Mouse (Mus musculus): ENCODE measurements around the gene 9530068E07Rik.
A peak's percentile ranks its signal among the peaks of the same experiment; 100 is the strongest.
"Not testable (repeated sequence)": the region's sequence is repeated elsewhere in the genome, so short reads cannot be mapped to it uniquely, and the experiment has no call there.

Gene 9530068E07Rik

GRCm38 (mm10) chr11:52395940-52396596 lies at the start of gene 9530068E07Rik:
TSS of gene 9530068E07Rik (plus strand) at chr11:52396428.
- peak; percentile 94 for DNase-seq (ENCODE audit: low read depth, low spot score)

GRCm38 (mm10) chr11:52346635-52347005 lies 49.6 kb upstream of the 9530068E07Rik start:
- DNase-seq (ENCODE audit: low read depth, low spot score) = no peak

- no peak for DNase-seq (ENCODE audit: low read depth, low spot score)
Observed at GRCm38 (mm10) chr11:52348156-52348555, 48.1 kb upstream of the 9530068E07Rik start.

GRCm38 (mm10) chr11:52348724-52349123 lies 47.5 kb upstream of the 9530068E07Rik start:
- peak; percentile 54 for DNase-seq (ENCODE audit: low read depth, low spot score)

GRCm38 (mm10) chr11:52350924-52351323 lies 45.3 kb upstream of the 9530068E07Rik start:
- DNase-seq (ENCODE audit: low read depth, low spot score) = peak; percentile 75

- no peak for DNase-seq (ENCODE audit: low read depth, low spot score)
Observed at GRCm38 (mm10) chr11:52352271-52352670, 44.0 kb upstream of the 9530068E07Rik start.

GRCm38 (mm10) chr11:52354644-52355043 lies 41.6 kb upstream of the 9530068E07Rik start:
- DNase-seq (ENCODE audit: low read depth, low spot score) = no peak

GRCm38 (mm10) chr11:52355601-52356000 lies 40.6 kb upstream of the 9530068E07Rik start:
- peak; percentile 44 for DNase-seq (ENCODE audit: low read depth, low spot score)

GRCm38 (mm10) chr11:52357091-52357490 lies 39.1 kb upstream of the 9530068E07Rik start:
- DNase-seq (ENCODE audit: low read depth, low spot score) = not testable (repeated sequence)

GRCm38 (mm10) chr11:52358520-52358919 lies 37.7 kb upstream of the 9530068E07Rik start:
- DNase-seq (ENCODE audit: low read depth, low spot score) = no peak

GRCm38 (mm10) chr11:52359686-52360470 lies 36.4 kb upstream of the 9530068E07Rik start:
- DNase-seq (ENCODE audit: low read depth, low spot score) = no peak

- peak; percentile 91 for DNase-seq (ENCODE audit: low read depth, low spot score)
Observed at GRCm38 (mm10) chr11:52360471-52361277, 35.6 kb upstream of the 9530068E07Rik start, which contains the start of gene Vdac1. TSS of gene Vdac1 (plus strand) at chr11:52360860.

- DNase-seq (ENCODE audit: low read depth, low spot score) = peak; percentile 60
Observed at GRCm38 (mm10) chr11:52361287-52361921, 34.8 kb upstream of the 9530068E07Rik start.

- DNase-seq (ENCODE audit: low read depth, low spot score) = no peak
Observed at GRCm38 (mm10) chr11:52364376-52364775, 31.9 kb upstream of the 9530068E07Rik start.

- DNase-seq (ENCODE audit: low read depth, low spot score) = no peak
Observed at GRCm38 (mm10) chr11:52365143-52365542, 31.1 kb upstream of the 9530068E07Rik start.

GRCm38 (mm10) chr11:52366358-52366757 lies 29.9 kb upstream of the 9530068E07Rik start:
- DNase-seq (ENCODE audit: low read depth, low spot score) = no peak

- DNase-seq (ENCODE audit: low read depth, low spot score) = no peak
Observed at GRCm38 (mm10) chr11:52368176-52368985, 27.8 kb upstream of the 9530068E07Rik start.

GRCm38 (mm10) chr11:52369252-52370134 lies 26.7 kb upstream of the 9530068E07Rik start:
- no peak for DNase-seq (ENCODE audit: low read depth, low spot score)

- no peak for DNase-seq (ENCODE audit: low read depth, low spot score)
Observed at GRCm38 (mm10) chr11:52370135-52370452, 26.1 kb upstream of the 9530068E07Rik start.

GRCm38 (mm10) chr11:52370538-52370937 lies 25.7 kb upstream of the 9530068E07Rik start:
- no peak for DNase-seq (ENCODE audit: low read depth, low spot score)
